Mouse (Mus musculus): Measurements from ENCODE around the gene Eef2k. TPM values are rescaled to one million over a fixed set of nuclear protein-coding genes. Genes with fewer than 3 reads are reported as not detected.

Eef2k gene
- total and polyA plus RNA-seq, 2 experiments from 2014 or later, result 31.1 to 42.0 TPM

DNA sequence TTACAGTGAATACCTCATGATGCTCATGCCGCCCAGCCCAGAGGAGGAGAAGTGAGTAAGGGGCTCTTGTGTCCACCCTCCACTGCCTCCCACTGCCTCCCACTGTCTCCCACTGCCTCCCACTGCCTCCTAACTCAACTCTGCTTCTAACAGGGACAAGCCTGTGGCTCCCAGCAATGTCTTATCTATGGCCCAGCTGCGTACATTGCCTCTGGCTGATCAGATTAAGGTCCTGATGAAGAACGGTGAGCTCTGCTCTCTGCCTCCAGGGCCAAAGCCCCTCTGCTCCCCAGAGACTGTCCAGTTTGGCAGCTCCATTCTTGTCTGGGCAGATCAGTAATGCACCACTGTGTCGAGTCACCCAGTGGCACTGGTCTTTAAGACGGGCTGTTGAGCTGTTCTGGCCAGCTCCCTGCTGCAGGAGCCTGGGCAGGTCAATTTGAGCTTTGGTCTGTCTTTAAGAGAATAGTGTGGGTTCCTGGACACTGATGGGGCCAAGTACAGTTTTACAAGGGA lies 91.1 kb downstream of the Eef2k start:
- Histone ChIP-seq H3K27ac (ENCODE audit: low read depth, low read length) (no peak overlapping the region), H3K4me3 (ENCODE audit: low read depth, low read length) (no peak overlapping the region), H3K27me3 (ENCODE audit: insufficient read depth, low read length) (no peaks in the 10 kb centered on the region), H3K4me2 (ENCODE audit: low read depth, low read length, poor library complexity, severe bottlenecking) (no peak overlapping the region), H3K36me3 (ENCODE audit: insufficient read depth, low read length) (peaks cover 86% of the 10 kb centered on the region), H3K4me1 (ENCODE audit: insufficient read depth, low read length) (no peaks in the 10 kb centered on the region), H3K9ac (replicated peaks; ENCODE audit: low read length, poor library complexity, severe bottlenecking) (no peak overlapping the region), H3K9me3 (ENCODE audit: low read length) (no peaks in the 10 kb centered on the region)
- 74% methylated on average over 5 of the region's 5 CpGs for WGBS
- ATAC-seq (ENCODE audit: low FRiP score), result no peak
- DNase-seq (ENCODE audit: low spot score), result no peak
- no peak for TF ChIP-seq CTCF (IDR thresholded peaks at IDR 0.05)

DNA sequence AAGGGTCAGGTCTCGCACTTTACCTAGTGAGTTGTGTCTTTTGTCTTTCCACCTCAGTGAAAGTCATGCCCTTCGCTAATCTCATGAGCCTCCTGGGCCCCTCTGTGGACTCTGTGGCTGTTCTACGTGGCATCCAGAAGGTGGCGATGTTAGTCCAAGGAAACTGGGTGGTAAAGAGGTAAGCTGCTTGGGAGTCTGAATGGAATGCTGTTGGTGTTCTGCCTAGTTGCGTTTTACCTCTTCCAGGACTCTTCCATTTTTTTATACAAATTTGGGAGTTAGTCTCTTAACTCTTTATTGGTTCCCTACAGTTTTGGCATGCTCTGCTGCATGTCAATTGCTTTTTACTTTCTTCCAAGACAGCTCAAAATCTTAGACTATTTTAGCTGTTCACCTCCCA lies 92.1 kb downstream of the Eef2k start:
- ATAC-seq (ENCODE audit: low FRiP score) (no peak), DNase-seq (ENCODE audit: low spot score) (peak; percentile 74)
- Histone ChIP-seq H3K4me3 (ENCODE audit: low read depth, low read length) (no peak overlapping the region), H3K36me3 (ENCODE audit: insufficient read depth, low read length) (peaks cover 84% of the 10 kb centered on the region), H3K27me3 (ENCODE audit: insufficient read depth, low read length) (no peaks in the 10 kb centered on the region), H3K9me3 (ENCODE audit: low read length) (no peaks in the 10 kb centered on the region), H3K4me2 (ENCODE audit: low read depth, low read length, poor library complexity, severe bottlenecking) (no peak overlapping the region), H3K9ac (replicated peaks; ENCODE audit: low read length, poor library complexity, severe bottlenecking) (no peak overlapping the region), H3K27ac (ENCODE audit: low read depth, low read length) (no peak overlapping the region), H3K4me1 (ENCODE audit: insufficient read depth, low read length) (no peaks in the 10 kb centered on the region)
- WGBS, result 19% methylated on average over 5 of the region's 5 CpGs
- TF ChIP-seq CTCF (IDR thresholded peaks at IDR 0.05), result peak; percentile 82

DNA sequence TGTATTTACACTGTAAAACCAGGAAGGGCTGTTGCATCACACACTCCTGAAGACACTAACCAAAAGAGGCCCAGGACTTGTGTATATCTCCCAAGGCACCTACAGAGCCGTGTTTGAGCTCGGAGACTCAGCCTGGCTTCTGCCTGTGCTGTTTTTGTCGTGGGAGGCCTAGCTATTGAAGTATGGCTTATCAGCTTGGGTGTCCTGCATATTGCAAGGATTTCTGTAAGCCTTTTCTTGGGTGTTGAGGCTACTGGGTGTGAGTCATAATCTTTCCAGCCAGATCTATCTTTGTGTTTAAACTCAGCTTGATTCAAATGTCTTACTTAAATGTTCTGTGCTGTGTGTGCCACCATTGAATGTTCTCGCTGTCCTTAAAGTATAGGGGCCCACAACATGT lies 93.9 kb downstream of the Eef2k start:
- WGBS, result 90% methylated on average over 4 of the region's 4 CpGs
- Histone ChIP-seq H3K27me3 (ENCODE audit: insufficient read depth, low read length) (no peaks in the 10 kb centered on the region), H3K4me3 (ENCODE audit: low read depth, low read length) (no peak overlapping the region), H3K9ac (replicated peaks; ENCODE audit: low read length, poor library complexity, severe bottlenecking) (no peak overlapping the region), H3K4me2 (ENCODE audit: low read depth, low read length, poor library complexity, severe bottlenecking) (no peak overlapping the region), H3K27ac (ENCODE audit: low read depth, low read length) (no peak overlapping the region), H3K36me3 (ENCODE audit: insufficient read depth, low read length) (peaks cover 83% of the 10 kb centered on the region), H3K4me1 (ENCODE audit: insufficient read depth, low read length) (no peaks in the 10 kb centered on the region), H3K9me3 (ENCODE audit: low read length) (no peaks in the 10 kb centered on the region)
- DNase-seq (ENCODE audit: low spot score), result no peak
- TF ChIP-seq CTCF (IDR thresholded peaks at IDR 0.05), result no peak
- no peak for ATAC-seq (ENCODE audit: low FRiP score)

DNA sequence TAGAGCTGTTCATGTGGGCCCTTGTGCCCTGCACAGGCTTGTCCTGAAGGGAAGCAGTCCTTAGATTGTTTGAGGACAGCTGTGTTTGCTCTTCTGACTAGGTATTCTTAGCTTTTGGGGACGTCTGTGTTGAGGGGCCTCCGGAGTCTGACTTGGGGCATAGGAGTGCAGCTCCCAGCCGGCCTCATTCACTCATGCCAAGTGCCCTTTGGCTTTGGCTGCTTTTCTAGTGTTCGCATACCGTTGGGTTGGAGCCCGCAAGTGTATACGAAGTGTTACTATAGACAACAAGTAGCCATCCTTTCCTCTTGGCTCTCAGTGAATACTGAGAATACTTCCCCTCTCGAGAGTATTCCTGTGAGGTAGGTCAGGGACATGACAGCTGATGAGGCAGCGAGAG lies 95.6 kb downstream of the Eef2k start:
- Histone ChIP-seq H3K36me3 (ENCODE audit: insufficient read depth, low read length) (peaks cover 82% of the 10 kb centered on the region), H3K9me3 (ENCODE audit: low read length) (no peaks in the 10 kb centered on the region), H3K9ac (replicated peaks; ENCODE audit: low read length, poor library complexity, severe bottlenecking) (no peak overlapping the region), H3K4me1 (ENCODE audit: insufficient read depth, low read length) (no peaks in the 10 kb centered on the region), H3K4me3 (ENCODE audit: low read depth, low read length) (no peak overlapping the region), H3K27ac (ENCODE audit: low read depth, low read length) (no peak overlapping the region), H3K4me2 (ENCODE audit: low read depth, low read length, poor library complexity, severe bottlenecking) (no peak overlapping the region), H3K27me3 (ENCODE audit: insufficient read depth, low read length) (no peaks in the 10 kb centered on the region)
- peak; percentile 10 for DNase-seq (ENCODE audit: low spot score)
- no peak for ATAC-seq (ENCODE audit: low FRiP score)
- TF ChIP-seq CTCF (IDR thresholded peaks at IDR 0.05), result no peak
- 83% methylated on average over 9 of the region's 9 CpGs for WGBS

DNA sequence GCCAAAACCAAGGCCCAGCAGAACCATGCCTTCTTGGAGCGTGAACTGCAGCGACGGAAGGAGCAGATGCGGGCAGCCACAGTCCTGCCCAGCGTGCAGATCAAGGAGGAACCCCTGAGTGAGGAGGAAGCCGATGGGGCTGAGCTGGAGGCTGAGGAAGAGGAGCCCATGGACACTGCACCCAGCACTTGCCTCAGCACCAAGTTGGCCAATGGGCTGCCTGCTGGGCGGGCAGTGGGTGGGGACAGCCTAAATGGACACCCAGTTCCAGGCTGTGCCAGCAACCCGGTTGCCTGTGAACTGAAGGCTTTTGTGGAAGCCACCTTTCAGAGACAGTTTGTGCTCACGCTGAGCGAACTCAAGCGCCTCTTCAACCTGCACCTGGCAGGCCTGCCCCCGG lies 97.7 kb downstream of the Eef2k start:
- Histone ChIP-seq H3K4me3 (ENCODE audit: low read depth, low read length) (no peak overlapping the region), H3K27ac (ENCODE audit: low read depth, low read length) (no peak overlapping the region), H3K9ac (replicated peaks; ENCODE audit: low read length, poor library complexity, severe bottlenecking) (no peak overlapping the region), H3K27me3 (ENCODE audit: insufficient read depth, low read length) (no peaks in the 10 kb centered on the region), H3K36me3 (ENCODE audit: insufficient read depth, low read length) (peaks cover 73% of the 10 kb centered on the region), H3K4me2 (ENCODE audit: low read depth, low read length, poor library complexity, severe bottlenecking) (no peak overlapping the region), H3K4me1 (ENCODE audit: insufficient read depth, low read length) (no peaks in the 10 kb centered on the region), H3K9me3 (ENCODE audit: low read length) (no peaks in the 10 kb centered on the region)
- TF ChIP-seq CTCF (IDR thresholded peaks at IDR 0.05), result no peak
- WGBS, result 90% methylated on average over 12 of the region's 12 CpGs
- ATAC-seq (ENCODE audit: low FRiP score), result no peak
- DNase-seq (ENCODE audit: low spot score), result no peak

DNA sequence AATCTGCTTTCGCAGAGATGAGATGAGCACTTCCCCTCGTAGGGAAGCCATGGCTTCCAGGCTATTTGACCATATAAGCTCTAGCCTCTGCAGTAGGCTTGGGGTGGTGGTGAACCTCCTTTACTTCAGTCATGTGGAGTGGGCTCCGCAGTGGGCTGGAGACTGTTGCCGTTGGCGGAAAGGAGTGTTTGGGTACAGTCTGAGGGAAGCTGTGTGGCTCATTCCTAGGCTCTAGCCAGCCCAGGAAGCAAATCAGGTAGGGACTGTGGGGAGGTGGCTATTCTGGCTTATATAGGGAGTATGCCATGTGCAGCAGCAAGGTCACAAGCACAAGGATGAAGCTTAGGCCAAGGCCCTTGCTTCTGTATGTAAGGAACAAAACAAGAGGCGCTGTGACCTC lies 98.6 kb downstream of the Eef2k start:
- WGBS, result 91% methylated on average over 6 of the region's 6 CpGs
- TF ChIP-seq CTCF (IDR thresholded peaks at IDR 0.05), result no peak

More for the DNA sequence above, 98.6 kb downstream of the Eef2k start:
- Histone ChIP-seq H3K9ac (replicated peaks; ENCODE audit: low read length, poor library complexity, severe bottlenecking) (no peak overlapping the region), H3K4me2 (ENCODE audit: low read depth, low read length, poor library complexity, severe bottlenecking) (no peak overlapping the region), H3K9me3 (ENCODE audit: low read length) (no peaks in the 10 kb centered on the region), H3K27me3 (ENCODE audit: insufficient read depth, low read length) (no peaks in the 10 kb centered on the region), H3K4me3 (ENCODE audit: low read depth, low read length) (no peak overlapping the region), H3K36me3 (ENCODE audit: insufficient read depth, low read length) (peaks cover 71% of the 10 kb centered on the region), H3K4me1 (ENCODE audit: insufficient read depth, low read length) (no peaks in the 10 kb centered on the region), H3K27ac (ENCODE audit: low read depth, low read length) (no peak overlapping the region)
- no peak for DNase-seq (ENCODE audit: low spot score)
- ATAC-seq (ENCODE audit: low FRiP score), result no peak
